Mouse (Mus musculus) myocyte (in vitro differentiated cells): ENCODE measurements around the gene Tmem198b. TPM values are rescaled to one million over a fixed set of nuclear protein-coding genes. Genes with fewer than 3 reads are reported as not detected.

Experiments used
- H3K27me3 ChIP-seq: one replicate; pipeline ENCODE4 v1.6.1; 2011; ENCODE audit not compliant: control insufficient read depth, insufficient read depth, insufficient read length
- H3K36me3 ChIP-seq: one replicate; pipeline ENCODE4 v1.6.1; 2011; ENCODE audit not compliant: control insufficient read depth, insufficient read depth
- H3K4me2 ChIP-seq: one replicate; pipeline ENCODE4 v1.6.1; 2011; ENCODE audit warnings: low read depth, control low read depth
- H3K4me3 ChIP-seq: one replicate; pipeline ENCODE4 v1.5.1; 2011; ENCODE audit warnings: mild to moderate bottlenecking, control low read depth, moderate library complexity
- H3K79me2 ChIP-seq: one replicate; pipeline ENCODE4 v1.6.1; 2011; ENCODE audit not compliant: control insufficient read depth, insufficient read depth
- H3ac ChIP-seq: one replicate; pipeline ENCODE4 v1.6.1; 2011; ENCODE audit not compliant: control insufficient read depth, insufficient read length
- CEBPB ChIP-seq: IDR thresholded peaks from 2 replicates; pipeline ENCODE4 v1.6.1; 2011; ENCODE audit warnings: mild to moderate bottlenecking, moderate library complexity; ENCODE audit not compliant: poor library complexity, insufficient read depth, severe bottlenecking
- E2F4 ChIP-seq: IDR thresholded peaks from one replicate; pipeline ENCODE4 v1.6.1; 2011; ENCODE audit warnings: mild to moderate bottlenecking, control low read depth, moderate library complexity; ENCODE audit not compliant: insufficient read depth
- MAX ChIP-seq: IDR thresholded peaks from one replicate; pipeline ENCODE4 v1.6.1; 2011; ENCODE audit warnings: low read depth, mild to moderate bottlenecking, control low read depth
- MYOD1 ChIP-seq, 3 experiments: IDR thresholded peaks; one replicate each; pipeline ENCODE4 v1.6.1; 2011; ENCODE audit warnings: control low read depth in 2 of 3, low read depth in 2 of 3, mild to moderate bottlenecking in 2 of 3, moderate library complexity in 1 of 3; ENCODE audit not compliant: insufficient read length in 2 of 3, control insufficient read depth in 1 of 3
- MYOG ChIP-seq, 3 experiments: IDR thresholded peaks; one replicate each; pipeline ENCODE4 v1.6.1; 2011; ENCODE audit warnings: control low read depth in 2 of 3, low read depth in 2 of 3, mild to moderate bottlenecking in 2 of 3; ENCODE audit not compliant: insufficient read length in 2 of 3, control insufficient read depth in 1 of 3, insufficient read depth in 1 of 3
- POLR2A ChIP-seq: IDR thresholded peaks from one replicate; pipeline ENCODE4 v1.6.1; 2011; ENCODE audit warnings: low read depth, mild to moderate bottlenecking, control low read depth, moderate library complexity; ENCODE audit not compliant: insufficient read length
- POLR2AphosphoS2 ChIP-seq: IDR thresholded peaks from one replicate; pipeline ENCODE4 v1.6.1; 2011; ENCODE audit warnings: low read depth, control low read depth; ENCODE audit not compliant: insufficient read length
- REST ChIP-seq: IDR thresholded peaks from one replicate; pipeline ENCODE4 v1.6.1; 2011; ENCODE audit warnings: mild to moderate bottlenecking, control low read depth, moderate library complexity; ENCODE audit not compliant: insufficient read depth, insufficient read length
- SRF ChIP-seq: IDR thresholded peaks from one replicate; pipeline ENCODE4 v1.6.1; 2011; ENCODE audit warnings: low read depth; ENCODE audit not compliant: control insufficient read depth, insufficient read length
- TCF12 ChIP-seq: IDR thresholded peaks from one replicate; pipeline ENCODE4 v1.6.1; 2011; ENCODE audit warnings: mild to moderate bottlenecking, control low read depth; ENCODE audit not compliant: poor library complexity, insufficient read depth, severe bottlenecking
- TCF3 ChIP-seq: IDR thresholded peaks from one replicate; pipeline ENCODE4 v1.6.1; 2011; ENCODE audit warnings: low read depth, control low read depth; ENCODE audit not compliant: insufficient read length
- USF1 ChIP-seq: IDR thresholded peaks from one replicate; pipeline ENCODE4 v1.6.1; 2011; ENCODE audit warnings: low read depth, mild to moderate bottlenecking, control low read depth, moderate library complexity
- polyA plus RNA-seq: library from polyadenylated mRNA; unstranded; fragments of >200 nt; fragmentation: generic; extraction: Trizol; gene quantifications from one replicate; pipeline ENCODE4 v1.2.1, GENCODE M21; 2012; ENCODE audit warnings: missing spikeins

The Tmem198b gene
- polyA plus RNA-seq, 1 experiment = 18.7 TPM

DNA sequence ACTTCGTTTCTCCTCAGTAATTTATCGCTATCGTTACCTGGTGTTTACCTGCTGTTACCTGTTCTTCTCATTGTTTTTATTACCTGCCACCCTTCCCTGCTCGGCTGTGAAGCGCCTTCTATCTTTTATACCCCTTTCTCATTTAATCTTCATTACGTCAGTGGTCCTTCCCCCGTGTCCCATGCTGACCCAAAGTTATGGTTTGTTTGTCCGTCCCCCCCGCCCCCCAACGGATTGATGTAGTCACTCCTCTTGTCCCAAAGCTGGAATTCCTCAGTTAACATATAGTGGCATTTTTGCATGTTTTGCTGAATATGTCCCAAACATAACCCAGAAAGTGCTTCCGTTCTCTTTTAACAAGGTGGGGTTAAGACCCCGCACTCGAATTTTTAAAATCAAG is 18.0 kb upstream of the Tmem198b start:
- Histone ChIP-seq H3K27me3 (no peaks in the 10 kb centered on the region), H3K36me3 (peaks cover 23% of the 10 kb centered on the region), H3K4me2 (peak overlapping the region; percentile 96), H3ac (peak overlapping the region; percentile 66), H3K79me2 (peaks cover 54% of the 10 kb centered on the region), H3K4me3 (peak overlapping the region; percentile 76)
- TF ChIP-seq TCF3 (no peak), SRF (no peak), CEBPB (no peak), POLR2AphosphoS2 (no peak), E2F4 (no peak), MYOG (IDR thresholded peaks at IDR 0.05; ENCODE audit: control insufficient read depth in 1 of 3, insufficient read depth in 1 of 3, insufficient read length in 2 of 3, low read depth in 2 of 3) (no peak), MAX (no peak), TCF12 (no peak), POLR2A (no peak), USF1 (no peak), MYOD1 (IDR thresholded peaks at IDR 0.05; ENCODE audit: control insufficient read depth in 1 of 3, insufficient read length in 2 of 3, low read depth in 2 of 3) (no peak), REST (no peak)

DNA sequence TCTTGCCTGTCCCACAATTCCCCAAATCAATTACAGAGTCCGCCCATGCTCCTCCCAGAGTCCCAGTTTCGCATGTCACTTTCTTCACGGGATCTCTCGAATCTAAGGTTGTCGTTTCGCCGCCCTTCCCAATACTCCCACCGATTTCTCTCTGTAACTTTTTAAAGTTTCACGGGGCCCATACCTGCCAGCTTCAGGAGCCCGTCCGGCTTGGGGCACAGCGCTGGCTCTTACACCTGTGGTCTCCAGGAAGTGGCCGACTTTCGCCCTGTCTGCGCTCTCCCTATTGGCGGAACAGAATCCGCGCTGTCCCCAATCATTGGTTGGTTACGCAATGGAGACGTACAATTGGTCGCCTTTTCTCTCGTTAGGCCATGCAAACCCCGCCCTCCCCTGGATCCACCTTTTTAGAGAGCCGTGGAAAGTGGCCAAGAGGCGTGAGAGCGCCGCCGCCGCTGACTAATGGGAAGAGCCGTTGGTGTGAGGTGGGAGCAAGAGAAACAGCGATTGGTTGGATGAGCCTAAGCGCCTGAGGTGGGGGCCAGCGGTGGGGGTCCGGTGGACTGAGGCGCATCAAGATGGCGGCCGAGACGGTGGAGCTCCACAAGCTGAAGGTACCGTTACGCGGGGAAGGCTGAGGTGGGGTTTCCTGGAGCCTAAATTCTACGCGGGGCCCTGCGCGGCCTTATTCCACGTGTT is 17.3 kb upstream of the Tmem198b start, which contains the start of gene Ormdl2:
TSS of gene Ormdl2 (minus strand) at position 288 of the 699 bp plus-strand sequence.
- Histone ChIP-seq H3K4me2 (peak within 1 kb of the TSS; percentile 96), H3K36me3 (peaks cover 28% of the 10 kb centered on the region), H3K79me2 (peaks cover 48% of the 10 kb centered on the region), H3ac (peak within 1 kb of the TSS; percentile 66), H3K4me3 (peak within 1 kb of the TSS; percentile 76), H3K27me3 (no peaks in the 10 kb centered on the region)
- peak; percentile 65 for TF ChIP-seq POLR2A
- peak in 1 of 3 experiments; percentile 28 for TF ChIP-seq MYOG (IDR thresholded peaks at IDR 0.05; ENCODE audit: control insufficient read depth in 1 of 3, insufficient read depth in 1 of 3, insufficient read length in 2 of 3, low read depth in 2 of 3)
- peak; percentile 64; the same call in 1 of the 2 replicates for TF ChIP-seq CEBPB
- TF ChIP-seq SRF = no peak
- no peak for TF ChIP-seq MYOD1 (IDR thresholded peaks at IDR 0.05; ENCODE audit: control insufficient read depth in 1 of 3, insufficient read length in 2 of 3, low read depth in 2 of 3)

GRCm38 (mm10) chr10:128820217-128820616 is 16.0 kb upstream of the Tmem198b start:
- Histone ChIP-seq H3ac (no peak overlapping the region), H3K36me3 (peaks cover 41% of the 10 kb centered on the region), H3K79me2 (peaks cover 35% of the 10 kb centered on the region), H3K4me2 (peak overlapping the region; percentile 72), H3K27me3 (no peaks in the 10 kb centered on the region), H3K4me3 (peak overlapping the region; percentile 76)
- no peak for TF ChIP-seq MYOG (IDR thresholded peaks at IDR 0.05; ENCODE audit: control insufficient read depth in 1 of 3, insufficient read depth in 1 of 3, insufficient read length in 2 of 3, low read depth in 2 of 3)
- TF ChIP-seq TCF12 = no peak
- TF ChIP-seq TCF3 = no peak
- TF ChIP-seq REST = no peak
- no peak for TF ChIP-seq MYOD1 (IDR thresholded peaks at IDR 0.05; ENCODE audit: control insufficient read depth in 1 of 3, insufficient read length in 2 of 3, low read depth in 2 of 3)
- TF ChIP-seq MAX = no peak
- no peak for TF ChIP-seq CEBPB
- no peak for TF ChIP-seq POLR2AphosphoS2
- TF ChIP-seq USF1 = no peak
- no peak for TF ChIP-seq E2F4
- TF ChIP-seq POLR2A = no peak
- no peak for TF ChIP-seq SRF

- H3K4me3 ChIP-seq = no peak within 1 kb of the TSS
- no peaks in the 10 kb centered on the region for H3K27me3 ChIP-seq
- peaks cover 50% of the 10 kb centered on the region for H3K36me3 ChIP-seq
- H3K79me2 ChIP-seq = peaks cover 11% of the 10 kb centered on the region
- TF ChIP-seq MYOG (IDR thresholded peaks at IDR 0.05; ENCODE audit: control insufficient read depth in 1 of 3, insufficient read depth in 1 of 3, insufficient read length in 2 of 3, low read depth in 2 of 3) = no peak
- no peak for TF ChIP-seq E2F4
- TF ChIP-seq TCF12 = no peak
- TF ChIP-seq POLR2A = no peak
- no peak for TF ChIP-seq REST
- no peak within 1 kb of the TSS for H3ac ChIP-seq
- H3K4me2 ChIP-seq = no peak within 1 kb of the TSS
Observed at GRCm38 (mm10) chr10:128817033-128817432, 12.9 kb upstream of the Tmem198b start, which contains the start of gene Sarnp. Sarnp (plus strand) TSS chr10:128817333.
